Mouse (Mus musculus): ENCODE measurements around the gene Larp4. TPM values are rescaled to one million over a fixed set of nuclear protein-coding genes. Genes with fewer than 3 reads are reported as not detected.
"Not testable (repeated sequence)": the region's sequence is repeated elsewhere in the genome, so short reads cannot be mapped to it uniquely, and the experiment has no call there.

Gene Larp4
- polyA plus RNA-seq (2015; fragmentation: Nextera tagmentation; extraction: Ambion mirVana) = 38.6 and 39.4 TPM in 2 replicates

GRCm38 (mm10) chr15:99969765-99970164, at the start of gene Larp4:
TSS of gene Larp4 (plus strand) at chr15:99970065.
- 86% methylated on average over 6 of the region's 6 CpGs for WGBS
- peak within 1 kb of the TSS; percentile 1; the same call in 1 of the 2 replicates for H3K27ac ChIP-seq
- not testable (repeated sequence) for ATAC-seq (replicated peaks; ENCODE audit: low FRiP score); H3K9ac ChIP-seq; H3K9me3 ChIP-seq (replicated peaks); H3K4me1 ChIP-seq; H3K4me2 ChIP-seq; H3K36me3 ChIP-seq; H3K27me3 ChIP-seq; H3K4me3 ChIP-seq (replicated peaks)

DNA sequence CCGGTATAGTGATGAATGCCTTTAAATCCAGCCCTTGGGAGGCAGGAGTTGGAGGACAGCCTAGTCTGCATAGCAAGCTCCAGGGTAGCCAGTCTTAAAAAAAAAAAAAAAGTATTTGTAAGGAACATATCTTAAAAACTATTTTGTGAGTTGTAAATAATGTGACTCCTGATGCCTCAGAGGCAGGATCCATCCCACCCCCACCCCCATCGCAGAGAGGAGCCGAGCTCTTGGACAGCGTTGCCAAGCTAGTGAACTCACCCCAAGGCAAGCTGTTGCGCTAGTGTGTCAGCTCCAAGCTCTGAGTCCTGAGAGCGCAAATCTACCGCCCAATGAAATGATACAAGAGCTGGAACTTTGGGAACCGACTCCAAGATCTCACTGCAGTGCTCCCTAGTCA, 38.6 kb upstream of the Larp4 start:
- Histone ChIP-seq H3K4me1 (no peaks in the 10 kb centered on the region), H3K27me3 (no peaks in the 10 kb centered on the region), H3K4me2 (no peak overlapping the region), H3K9ac (no peak overlapping the region), H3K9me3 (replicated peaks) (no peaks in the 10 kb centered on the region), H3K27ac (no peak overlapping the region), H3K4me3 (replicated peaks) (no peak overlapping the region), H3K36me3 (no peaks in the 10 kb centered on the region)
- ATAC-seq (replicated peaks; ENCODE audit: low FRiP score) = no peak
- 79% methylated on average over 8 of the region's 8 CpGs for WGBS

DNA sequence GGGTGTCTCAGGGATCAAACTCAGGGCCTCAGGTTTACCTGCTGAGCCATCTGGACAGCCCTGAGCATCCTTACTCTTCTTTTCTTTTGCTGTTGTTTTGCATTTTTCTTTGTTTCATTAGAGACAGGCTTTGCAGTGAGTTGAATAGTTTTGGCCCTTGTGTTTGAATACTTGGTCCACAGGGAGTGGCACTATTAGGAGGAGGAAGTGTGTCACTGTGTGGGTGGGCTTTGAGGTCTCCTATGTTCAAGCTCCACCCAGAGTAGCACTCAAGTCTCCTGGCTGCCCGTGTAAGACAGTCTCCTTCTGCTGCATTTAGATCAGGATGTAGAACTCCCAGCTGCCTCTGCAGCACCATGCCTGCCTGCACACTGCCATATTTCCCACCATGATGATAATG, 35.4 kb upstream of the Larp4 start:
- Histone ChIP-seq H3K36me3 (no peaks in the 10 kb centered on the region), H3K9me3 (replicated peaks) (no peaks in the 10 kb centered on the region), H3K4me1 (no peaks in the 10 kb centered on the region), H3K9ac (no peak overlapping the region), H3K4me2 (no peak overlapping the region), H3K4me3 (replicated peaks) (no peak overlapping the region), H3K27ac (no peak overlapping the region), H3K27me3 (no peaks in the 10 kb centered on the region)
- WGBS = 57% methylated on average over 1 of the region's 1 CpGs
- no peak for ATAC-seq (replicated peaks; ENCODE audit: low FRiP score)

DNA sequence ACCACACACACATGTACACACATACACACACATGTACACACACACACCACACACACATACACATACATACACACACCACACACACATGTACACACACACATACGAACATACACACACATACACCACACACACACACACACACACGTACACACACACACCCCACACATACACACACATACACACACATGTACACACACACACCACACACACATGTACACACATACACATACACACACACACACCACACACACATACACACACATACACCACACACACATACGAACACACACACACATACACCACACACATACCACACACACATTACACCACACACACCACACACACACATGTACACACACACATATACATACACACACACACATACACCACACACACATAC, 33.2 kb upstream of the Larp4 start:
- ATAC-seq (replicated peaks; ENCODE audit: low FRiP score) = no peak
- no peaks in the 10 kb centered on the region for H3K4me1 ChIP-seq
- 91% methylated on average over 3 of the region's 3 CpGs for WGBS
- H3K9ac ChIP-seq = no peak overlapping the region
- H3K4me2 ChIP-seq = no peak overlapping the region
- no peaks in the 10 kb centered on the region for H3K36me3 ChIP-seq
- H3K9me3 ChIP-seq (replicated peaks) = no peaks in the 10 kb centered on the region
- no peak overlapping the region for H3K4me3 ChIP-seq (replicated peaks)
- no peak overlapping the region for H3K27ac ChIP-seq
- no peaks in the 10 kb centered on the region for H3K27me3 ChIP-seq

GRCm38 (mm10) chr15:99937841-99938240, 32.0 kb upstream of the Larp4 start:
- ATAC-seq (replicated peaks; ENCODE audit: low FRiP score) = no peak

GRCm38 (mm10) chr15:99940426-99940825, 29.4 kb upstream of the Larp4 start:
- no peak overlapping the region for H3K27ac ChIP-seq
- no peaks in the 10 kb centered on the region for H3K36me3 ChIP-seq
- no peak for ATAC-seq (replicated peaks; ENCODE audit: low FRiP score)
- H3K4me1 ChIP-seq = no peaks in the 10 kb centered on the region
- H3K27me3 ChIP-seq = no peaks in the 10 kb centered on the region
- no peak overlapping the region for H3K4me2 ChIP-seq
- no peak overlapping the region for H3K4me3 ChIP-seq (replicated peaks)
- no peaks in the 10 kb centered on the region for H3K9me3 ChIP-seq (replicated peaks)
- no peak overlapping the region for H3K9ac ChIP-seq
- WGBS = 43% methylated on average over 2 of the region's 2 CpGs

More at GRCm38 (mm10) chr15:99937841-99938240, 32.0 kb upstream of the Larp4 start:
- no peaks in the 10 kb centered on the region for H3K4me1 ChIP-seq
- H3K4me3 ChIP-seq (replicated peaks) = no peak overlapping the region
- WGBS = 78% methylated on average over 8 of the region's 8 CpGs
- H3K9ac ChIP-seq = no peak overlapping the region
- H3K27ac ChIP-seq = no peak overlapping the region
- H3K4me2 ChIP-seq = no peak overlapping the region
- no peaks in the 10 kb centered on the region for H3K36me3 ChIP-seq
- no peaks in the 10 kb centered on the region for H3K9me3 ChIP-seq (replicated peaks)
- H3K27me3 ChIP-seq = no peaks in the 10 kb centered on the region

- ATAC-seq (replicated peaks; ENCODE audit: low FRiP score) = no peak
- H3K27me3 ChIP-seq = no peaks in the 10 kb centered on the region
- no peak overlapping the region for H3K27ac ChIP-seq
- H3K9me3 ChIP-seq (replicated peaks) = no peaks in the 10 kb centered on the region
- H3K36me3 ChIP-seq = no peaks in the 10 kb centered on the region
- 74% methylated on average over 4 of the region's 4 CpGs for WGBS
- H3K4me2 ChIP-seq = no peak overlapping the region
- no peak overlapping the region for H3K9ac ChIP-seq
- H3K4me3 ChIP-seq (replicated peaks) = no peak overlapping the region
- no peaks in the 10 kb centered on the region for H3K4me1 ChIP-seq
Measured at GRCm38 (mm10) chr15:99940970-99941630, 28.8 kb upstream of the Larp4 start.

GRCm38 (mm10) chr15:99955324-99955723, 14.5 kb upstream of the Larp4 start:
- Histone ChIP-seq H3K27me3 (no peaks in the 10 kb centered on the region), H3K9ac (no peak overlapping the region), H3K4me3 (replicated peaks) (no peak overlapping the region), H3K27ac (no peak overlapping the region), H3K4me1 (no peaks in the 10 kb centered on the region), H3K9me3 (replicated peaks) (no peaks in the 10 kb centered on the region), H3K36me3 (no peaks in the 10 kb centered on the region), H3K4me2 (no peak overlapping the region)
- no peak for ATAC-seq (replicated peaks; ENCODE audit: low FRiP score)
- WGBS = 77% methylated on average over 4 of the region's 4 CpGs

GRCm38 (mm10) chr15:99965103-99965775, 4.6 kb upstream of the Larp4 start:
- Histone ChIP-seq H3K9ac (no peak overlapping the region), H3K4me1 (no peaks in the 10 kb centered on the region), H3K27me3 (no peaks in the 10 kb centered on the region), H3K4me3 (replicated peaks) (no peak overlapping the region), H3K36me3 (no peaks in the 10 kb centered on the region), H3K27ac (no peak overlapping the region), H3K9me3 (replicated peaks) (no peaks in the 10 kb centered on the region), H3K4me2 (no peak overlapping the region)
- ATAC-seq (replicated peaks; ENCODE audit: low FRiP score) = no peak
- 88% methylated on average over 8 of the region's 8 CpGs for WGBS

DNA sequence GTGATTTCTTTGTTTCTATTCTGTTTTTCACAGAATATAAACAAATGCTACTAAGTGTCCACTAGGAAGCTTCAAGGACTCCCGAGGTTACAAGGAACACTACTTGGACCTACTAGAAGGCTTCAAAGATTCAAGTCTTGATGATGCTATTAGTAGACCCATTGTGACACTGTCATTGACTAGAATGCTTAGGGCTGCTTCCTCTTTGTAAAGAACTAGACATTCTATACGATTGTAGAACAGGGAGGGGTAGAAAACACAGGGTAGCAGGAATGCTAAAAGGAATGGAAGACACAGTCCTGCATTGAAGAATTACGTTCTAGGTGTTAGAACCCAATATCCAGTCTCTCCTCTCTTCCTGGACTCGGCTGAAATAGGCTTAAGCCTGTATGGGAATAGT, 2.9 kb upstream of the Larp4 start, which contains the start of gene Fam186a:
Gene Fam186a (minus strand): TSS at position 101 of the 400 bp plus-strand sequence.
- no peak within 1 kb of the TSS for H3K9ac ChIP-seq
- no peak within 1 kb of the TSS for H3K27ac ChIP-seq
- H3K4me1 ChIP-seq = 0 out of 2 replicates have a peak, but pooled peaks cover 3% of the 10 kb centered on the region
- no peaks in the 10 kb centered on the region for H3K9me3 ChIP-seq (replicated peaks)
- no peaks in the 10 kb centered on the region for H3K27me3 ChIP-seq
- no peak within 1 kb of the TSS for H3K4me3 ChIP-seq (replicated peaks)
- WGBS = 78% methylated on average over 4 of the region's 4 CpGs
- no peak for ATAC-seq (replicated peaks; ENCODE audit: low FRiP score)
- no peak within 1 kb of the TSS for H3K4me2 ChIP-seq
- H3K36me3 ChIP-seq = no peaks in the 10 kb centered on the region

DNA sequence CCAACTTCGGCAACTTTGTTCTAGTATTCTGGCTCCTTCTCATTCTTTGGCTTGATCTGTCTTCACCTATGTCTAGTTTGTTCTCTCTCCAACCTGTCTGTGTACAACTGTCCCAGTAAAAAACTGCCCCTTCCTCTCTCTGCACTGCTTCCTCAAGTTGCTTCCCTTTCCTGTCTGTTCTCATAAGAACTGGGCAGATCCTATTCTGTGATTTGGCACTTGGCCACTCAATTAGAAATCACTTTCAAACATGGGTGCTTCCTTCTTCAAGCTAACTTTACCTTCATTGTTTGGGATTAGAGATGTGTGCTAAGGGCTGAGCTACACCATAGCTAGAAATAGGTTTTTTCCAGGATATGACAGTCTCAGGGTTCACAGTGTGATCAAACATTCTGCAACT, 741 bp downstream of the Larp4 start:
- peaks cover 12% of the 10 kb centered on the region for H3K4me1 ChIP-seq
- ATAC-seq (replicated peaks; ENCODE audit: low FRiP score) = no peak
- H3K4me2 ChIP-seq = no peak overlapping the region
- peak overlapping the region; percentile 1; the same call in 1 of the 2 replicates for H3K27ac ChIP-seq
- H3K9ac ChIP-seq = no peak overlapping the region
- no peaks in the 10 kb centered on the region for H3K27me3 ChIP-seq
- 82% methylated on average over 1 of the region's 1 CpGs for WGBS
- no peaks in the 10 kb centered on the region for H3K9me3 ChIP-seq (replicated peaks)
- no peaks in the 10 kb centered on the region for H3K36me3 ChIP-seq
- H3K4me3 ChIP-seq (replicated peaks) = no peak overlapping the region

DNA sequence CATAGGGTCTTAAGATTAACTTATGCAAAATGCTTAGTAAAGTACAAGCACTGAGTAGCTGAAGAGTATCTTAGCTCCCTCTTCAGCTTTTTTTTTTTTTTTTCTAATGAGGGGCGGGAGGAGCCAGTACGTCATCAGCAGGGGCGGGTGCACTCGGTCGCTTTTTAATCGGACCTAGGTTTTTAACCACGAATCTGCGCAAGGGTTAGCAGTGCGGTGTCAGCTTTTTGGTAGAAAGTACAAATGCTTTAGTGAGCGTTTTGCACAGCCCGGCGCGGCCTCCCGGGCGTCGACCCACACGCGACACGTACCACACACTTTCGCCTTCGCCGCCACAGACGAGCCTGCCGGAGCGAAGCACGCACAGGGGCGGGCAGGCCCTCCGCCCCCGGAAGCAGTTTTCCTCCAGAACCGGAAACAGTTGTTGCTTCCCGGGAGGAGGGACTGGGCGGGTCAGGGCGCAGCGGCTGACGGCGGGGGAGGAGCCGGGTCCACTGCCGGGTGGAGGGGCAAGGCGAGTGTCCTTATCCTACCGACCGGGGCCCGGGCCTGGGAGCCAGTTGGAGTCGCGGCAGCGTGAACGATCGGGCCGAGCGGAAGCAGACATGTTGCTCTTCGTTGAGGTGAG, 2.6 kb downstream of the Larp4 start:
- WGBS = under 1% methylated on average over 50 of the region's 50 CpGs
- peak overlapping the region; percentile 86 for H3K4me3 ChIP-seq (replicated peaks)
- ATAC-seq (replicated peaks; ENCODE audit: low FRiP score) = peak; percentile 97
- no peaks in the 10 kb centered on the region for H3K36me3 ChIP-seq
- H3K9me3 ChIP-seq (replicated peaks) = no peaks in the 10 kb centered on the region
- H3K4me1 ChIP-seq = peaks cover 12% of the 10 kb centered on the region
- peak overlapping the region; percentile 91 for H3K9ac ChIP-seq
- H3K27me3 ChIP-seq = no peaks in the 10 kb centered on the region
- H3K4me2 ChIP-seq = peak overlapping the region; percentile 71
- H3K27ac ChIP-seq = peak overlapping the region; percentile 99
